Comparison of ENCODE assay signal across 20 mouse cellular contexts in genomic region chr9:67670261-67671020, GRCm38 (mm10).
DNase-seq lines count a peak whose midpoint lies in the region; ATAC-seq and TF ChIP-seq lines count a peak whose summit lies in the region.
"Had no signal": no experiment of that assay in that cellular context is flagged by ENCODE, and none has a peak within 500 bp of the region (broad histone marks: within the 10 kb centered on the region; RNA-seq: fewer than 3 reads in every experiment).

No protein-coding gene starts in this region.

- no peak for TF ChIP-seq CTCF in left cerebral cortex, adult 2 months (IDR thresholded peaks at IDR 0.05)
- no peak for TF ChIP-seq CTCF in layer of hippocampus, adult 2 months (conservative IDR thresholded peaks at IDR 0.05)

- DNase-seq in frontal cortex, adult 2 months (ENCODE audit: extremely low spot score in 1 of 2, low spot score in 1 of 2) = no peak
- DNase-seq in heart, postnatal 36 days = no peak
- DNase-seq in left cerebral cortex, adult 2 months (ENCODE audit: extremely low spot score in 1 of 2, low spot score in 2 of 2) = no peak
- DNase-seq in left cerebral cortex, postnatal 4 days = no peak
- DNase-seq in skeletal muscle tissue, adult 2 months (ENCODE audit: low read depth, low spot score) = peak; percentile 34
- DNase-seq in layer of hippocampus, adult 2 months (ENCODE audit: low spot score in 2 of 2) = no peak
- DNase-seq: cerebellum, adult 9-10 months; gastrocnemius, postnatal 25 days; kidney, postnatal 10 days; liver, postnatal 0 days; lung, postnatal 10 days; thymus, postnatal 25 days had no signal

- 52% methylated on average over 12 of the region's 12 CpGs for WGBS in heart, embryonic 14.5 days

- no peaks in the 10 kb centered on the region for H3K27me3 ChIP-seq in heart, embryonic 14.5 days (ENCODE audit: control insufficient read depth, insufficient read depth, low read length)
- H3K27me3 ChIP-seq: CH12.LX; forebrain, embryonic 13.5 days; hindbrain, embryonic 13.5 days; midbrain, embryonic 13.5 days; neural tube, embryonic 12.5 days had no signal

- intact Hi-C loops in heart, postnatal 36 days (cut with DNase I) = no loop called here
- intact Hi-C loops in left cerebral cortex, adult 2 months (cut with DNase I) = no loop called here
- intact Hi-C loops in left cerebral cortex, postnatal 4 days (cut with DNase I) = no loop called here

- peak; percentile 79 for ATAC-seq in frontal cortex, adult (ENCODE audit: low TSS enrichment)
- no peak for ATAC-seq in heart, embryonic 14.5 days (ENCODE audit: insufficient number of reproducible peaks, insufficient read depth, low FRiP score, low read depth)
- ATAC-seq: forebrain, embryonic 13.5 days; liver, postnatal 0 days; midbrain, embryonic 13.5 days had no signal

- peak overlapping the region; percentile 60 for H3K4me2 ChIP-seq in heart, embryonic 14.5 days (ENCODE audit: low read length)
- H3K4me2 ChIP-seq: forebrain, embryonic 13.5 days; hindbrain, embryonic 13.5 days; midbrain, embryonic 13.5 days; neural tube, embryonic 12.5 days had no signal

- H3K9me3 ChIP-seq in heart, embryonic 14.5 days (ENCODE audit: control insufficient read depth, low read length) = no peaks in the 10 kb centered on the region
- H3K9me3 ChIP-seq: forebrain, embryonic 13.5 days; hindbrain, embryonic 13.5 days; midbrain, embryonic 13.5 days; neural tube, embryonic 12.5 days had no signal

- H3K36me3 ChIP-seq in heart, embryonic 14.5 days (ENCODE audit: control insufficient read depth, insufficient read depth, low read length) = no peaks in the 10 kb centered on the region
- H3K36me3 ChIP-seq: hindbrain, embryonic 13.5 days; midbrain, embryonic 13.5 days; neural tube, embryonic 12.5 days had no signal

- H3K27ac ChIP-seq in heart, embryonic 14.5 days (replicated peaks in 1 of 2; ENCODE audit: control insufficient read depth in 1 of 2, insufficient read depth in 1 of 2, low read depth in 2 of 2, low read length in 2 of 2) = peak overlapping the region; percentile 8 to 64
- H3K27ac ChIP-seq in left cerebral cortex, adult 2 months = no peak overlapping the region
- no peak overlapping the region for H3K27ac ChIP-seq in layer of hippocampus, adult 2 months
- H3K27ac ChIP-seq: forebrain, embryonic 13.5 days; hindbrain, embryonic 13.5 days; midbrain, embryonic 13.5 days; neural tube, embryonic 12.5 days had no signal

- peaks cover 2 to 7% of the 10 kb centered on the region in 2 experiments for H3K4me1 ChIP-seq in heart, embryonic 14.5 days (ENCODE audit: control insufficient read depth in 2 of 2, insufficient read depth in 2 of 2, low read length in 2 of 2)
- H3K4me1 ChIP-seq: forebrain, embryonic 13.5 days; hindbrain, embryonic 13.5 days; midbrain, embryonic 13.5 days; neural tube, embryonic 12.5 days had no signal

- H3K9ac ChIP-seq in heart, embryonic 14.5 days (ENCODE audit: low read length) = peak overlapping the region; percentile 58
- H3K9ac ChIP-seq: forebrain, embryonic 13.5 days; hindbrain, embryonic 13.5 days; liver, postnatal 0 days; midbrain, embryonic 13.5 days; neural tube, embryonic 12.5 days had no signal

- H3K4me3 ChIP-seq in heart, embryonic 14.5 days (ENCODE audit: control insufficient read depth in 1 of 2, insufficient read depth in 1 of 2, low read depth in 1 of 2, low read length in 2 of 2) = peak overlapping the region; percentile 19 to 25; a peak in 2 of 4 replicates
- 0 out of 2 replicates have a peak overlapping the region, but pooled peaks have one; percentile 16 for H3K4me3 ChIP-seq in left cerebral cortex, adult 2 months
- no peak overlapping the region for H3K4me3 ChIP-seq in layer of hippocampus, adult 2 months
- H3K4me3 ChIP-seq: erythroblast, embryonic 14.5 days; forebrain, embryonic 13.5 days; hindbrain, embryonic 13.5 days; midbrain, embryonic 13.5 days; neural tube, embryonic 12.5 days had no signal

Comparison
In these comparisons a context has a peak if more than half of its experiments do, and no peak if none do; other contexts are left out.
1. H3K27ac ChIP-seq: peak in heart, embryonic 14.5 days (2 of 2); none in left cerebral cortex, adult 2 months (single experiment) and layer of hippocampus, adult 2 months (single experiment).